Mouse (Mus musculus): ENCODE data around the gene Cyb5d1. TPM values are rescaled to one million over a fixed set of nuclear protein-coding genes. Genes with fewer than 3 reads are reported as not detected.

Cyb5d1 gene
- polyA plus RNA-seq, 1 experiment, result 40.2 TPM

DNA sequence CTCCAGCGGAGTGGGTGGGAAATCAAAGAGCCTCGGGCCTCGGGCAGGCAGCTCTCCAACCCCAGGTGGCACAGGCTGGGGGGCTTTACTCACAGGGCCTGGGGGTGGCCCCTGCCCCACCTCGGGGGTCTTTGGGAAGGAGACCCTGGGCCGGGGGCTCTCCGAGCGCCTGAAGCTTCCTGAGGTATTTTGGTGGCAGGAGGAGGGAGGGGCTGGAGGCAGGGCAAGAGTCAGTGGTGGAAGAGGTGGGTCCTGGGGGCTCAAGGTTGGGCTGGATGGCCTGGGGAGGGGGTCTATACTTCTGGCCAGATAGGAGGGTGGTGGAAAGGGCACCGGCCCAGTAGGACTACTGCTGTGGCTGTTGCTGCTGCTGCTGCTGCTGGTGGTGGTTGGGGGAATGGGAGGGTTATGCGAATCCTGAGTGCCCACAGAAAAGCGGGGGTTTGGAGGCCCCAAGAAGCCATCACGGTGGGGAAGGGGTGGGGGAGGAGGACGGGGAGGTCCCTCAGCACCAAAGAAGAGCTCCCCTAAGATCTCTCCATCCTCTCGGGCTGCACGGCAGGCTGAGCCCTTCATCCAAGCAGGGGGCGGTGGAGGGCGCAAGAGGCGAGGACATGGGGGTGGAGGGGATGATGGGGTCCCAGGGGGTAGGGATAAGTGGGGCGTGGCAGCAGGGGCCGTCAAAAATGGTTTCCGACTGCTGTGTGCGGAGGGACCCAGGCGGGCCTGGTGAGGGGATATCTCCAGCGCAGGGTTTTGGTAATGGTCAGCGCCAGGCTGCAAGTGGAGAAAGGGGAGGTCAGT is 10.2 kb upstream of the Cyb5d1 start:
- TF ChIP-seq CTCF (IDR thresholded peaks at IDR 0.05; ENCODE audit: borderline replicate concordance, insufficient read depth, low read depth, low read length) (no peak), POLR2A (IDR thresholded peaks at IDR 0.05; ENCODE audit: borderline replicate concordance, insufficient read depth, low read length) (no peak)

DNA sequence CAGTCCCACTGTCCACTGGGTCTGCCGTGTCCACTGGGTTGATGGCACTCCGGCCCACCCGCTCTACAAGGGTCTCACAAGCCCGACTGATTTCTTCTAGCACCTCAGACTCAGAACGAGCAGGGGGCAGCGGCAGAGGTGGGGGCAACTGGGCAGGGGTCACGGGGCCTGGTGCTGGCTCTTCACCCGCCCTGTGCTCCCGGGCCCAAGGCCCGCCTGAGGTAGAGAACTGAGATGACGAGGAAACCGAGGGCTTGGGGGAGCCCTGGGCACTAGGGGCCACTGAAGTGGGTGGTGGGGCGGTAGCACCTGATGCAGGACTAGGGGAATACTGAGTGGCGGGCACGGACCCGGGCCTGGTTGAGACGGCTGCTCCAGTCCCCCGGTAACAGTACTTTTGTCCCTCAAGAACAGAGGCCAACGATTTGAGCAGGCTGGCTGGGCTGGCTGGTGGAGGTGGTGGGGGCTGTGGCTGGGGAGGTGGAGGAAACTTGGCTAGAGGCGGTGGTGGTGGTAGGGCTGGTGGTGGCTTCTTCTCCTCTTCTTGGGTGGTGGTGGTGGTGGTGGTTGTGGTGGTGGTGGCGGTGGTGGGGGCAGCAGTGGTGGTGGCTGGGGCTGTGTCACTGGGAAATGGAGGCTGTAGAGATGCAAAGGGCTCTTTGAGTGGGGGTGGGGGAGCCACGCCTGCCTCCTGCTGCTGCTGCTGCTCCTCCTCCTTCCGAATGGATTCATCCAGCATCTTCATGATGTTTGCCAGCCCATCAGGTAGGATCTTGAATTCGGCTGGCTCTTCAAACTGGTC is 9.4 kb upstream of the Cyb5d1 start:
- WGBS, result 81% methylated on average over 24 of the region's 24 CpGs
- Histone ChIP-seq H3K27ac (ENCODE audit: insufficient read depth, low read length) (no peak overlapping the region), H3K27me3 (ENCODE audit: control insufficient read depth, insufficient read depth, low read length) (no peaks in the 10 kb centered on the region), H3K4me1 (ENCODE audit: control insufficient read depth, insufficient read depth, low read length) (peaks cover 13% of the 10 kb centered on the region; the same call in 1 of the 2 replicates), H3K4me3 (replicated peaks; ENCODE audit: insufficient read depth, low read depth, low read length) (no peak overlapping the region)
- TF ChIP-seq POLR2A (IDR thresholded peaks at IDR 0.05; ENCODE audit: borderline replicate concordance, insufficient read depth, low read length), result no peak
- no peak for TF ChIP-seq CTCF (IDR thresholded peaks at IDR 0.05; ENCODE audit: borderline replicate concordance, insufficient read depth, low read depth, low read length)
- peak; percentile 13 to 22 for DNase-seq

More for the DNA sequence above, 10.2 kb upstream of the Cyb5d1 start:
- Histone ChIP-seq H3K4me1 (ENCODE audit: control insufficient read depth, insufficient read depth, low read length) (peaks cover 13% of the 10 kb centered on the region; the same call in 1 of the 2 replicates), H3K27ac (ENCODE audit: insufficient read depth, low read length) (no peak overlapping the region), H3K4me3 (replicated peaks; ENCODE audit: insufficient read depth, low read depth, low read length) (no peak overlapping the region), H3K27me3 (ENCODE audit: control insufficient read depth, insufficient read depth, low read length) (no peaks in the 10 kb centered on the region)
- DNase-seq, result peak; percentile 15 to 18
- 83% methylated on average over 24 of the region's 24 CpGs for WGBS

DNA sequence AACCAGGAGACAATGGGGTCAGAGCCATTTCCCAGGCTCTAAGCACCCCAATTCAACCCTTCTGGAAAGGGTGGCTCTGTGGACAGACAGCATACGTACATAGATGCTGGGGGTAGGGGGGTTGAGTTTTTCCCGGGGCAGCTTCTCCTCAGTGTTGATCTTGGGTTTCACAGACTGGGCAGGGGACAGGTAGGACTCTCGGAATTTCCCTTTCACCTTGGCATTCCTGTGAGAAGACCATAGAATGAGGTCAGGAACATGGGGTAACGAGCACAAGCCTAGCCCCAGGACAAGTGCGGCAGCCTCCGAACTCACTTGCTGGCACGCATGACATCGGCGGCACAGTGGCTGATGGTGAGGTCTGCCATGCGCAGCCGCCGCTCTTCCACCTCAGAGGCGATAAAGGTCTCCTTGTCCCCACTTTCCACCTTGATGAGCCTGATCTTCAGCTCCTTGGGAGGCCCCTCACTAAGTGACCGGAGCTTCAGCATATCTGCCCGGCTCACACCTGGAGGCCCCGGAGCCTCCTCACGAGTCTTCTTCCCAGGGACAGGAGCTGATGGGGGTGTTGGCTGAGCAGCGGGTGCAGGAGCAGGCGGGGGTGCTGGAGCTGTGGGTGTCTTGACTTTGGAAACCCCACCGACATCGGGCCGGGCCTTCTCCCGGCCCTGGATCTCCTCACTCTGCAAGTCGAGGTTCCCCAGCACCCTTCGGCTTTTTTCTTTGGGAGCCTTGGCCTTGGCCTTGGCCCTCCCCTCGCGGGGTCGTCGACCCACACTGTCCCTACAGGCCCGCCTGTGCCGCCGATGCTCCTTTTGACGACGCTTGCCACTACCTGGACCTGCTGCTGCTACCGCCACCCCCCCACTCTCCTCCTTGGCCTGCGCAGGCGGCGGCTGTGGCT is 8.5 kb upstream of the Cyb5d1 start:
- H3K27ac ChIP-seq (ENCODE audit: insufficient read depth, low read length), result no peak overlapping the region
- DNase-seq, result peak; percentile 28 to 29
- H3K4me1 ChIP-seq (ENCODE audit: control insufficient read depth, insufficient read depth, low read length), result peaks cover 13% of the 10 kb centered on the region; the same call in 1 of the 2 replicates
- H3K4me3 ChIP-seq (replicated peaks; ENCODE audit: insufficient read depth, low read depth, low read length), result no peak overlapping the region
- TF ChIP-seq CTCF (IDR thresholded peaks at IDR 0.05; ENCODE audit: borderline replicate concordance, insufficient read depth, low read depth, low read length) (no peak), POLR2A (IDR thresholded peaks at IDR 0.05; ENCODE audit: borderline replicate concordance, insufficient read depth, low read length) (no peak)
- H3K27me3 ChIP-seq (ENCODE audit: control insufficient read depth, insufficient read depth, low read length), result no peaks in the 10 kb centered on the region
- WGBS, result 80% methylated on average over 36 of the region's 38 CpGs

DNA sequence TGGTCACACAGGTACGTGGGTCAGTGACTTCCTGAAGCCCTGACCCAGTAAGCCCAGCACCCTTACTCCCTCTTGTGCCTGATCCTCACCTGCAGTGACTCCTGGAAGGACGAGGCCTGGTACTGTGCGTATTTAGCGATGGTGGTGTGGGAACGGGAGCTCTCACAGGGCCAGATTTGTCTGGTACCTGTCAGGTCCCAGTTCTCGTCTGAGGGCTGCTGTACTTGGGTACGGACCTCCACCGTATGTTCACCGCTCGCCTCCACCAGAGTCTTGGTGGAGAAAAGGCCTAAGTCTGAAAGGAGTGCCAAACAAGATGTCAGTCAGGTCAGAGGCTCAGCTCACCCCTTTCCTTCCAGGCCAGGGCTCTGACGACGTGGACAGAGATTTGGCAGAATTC is 6.6 kb upstream of the Cyb5d1 start:
- Histone ChIP-seq H3K4me3 (replicated peaks; ENCODE audit: insufficient read depth, low read depth, low read length) (no peak overlapping the region), H3K27me3 (ENCODE audit: control insufficient read depth, insufficient read depth, low read length) (no peaks in the 10 kb centered on the region), H3K4me1 (ENCODE audit: control insufficient read depth, insufficient read depth, low read length) (peaks cover 9% of the 10 kb centered on the region; the same call in 1 of the 2 replicates), H3K27ac (ENCODE audit: insufficient read depth, low read length) (no peak overlapping the region)
- no peak for TF ChIP-seq POLR2A (IDR thresholded peaks at IDR 0.05; ENCODE audit: borderline replicate concordance, insufficient read depth, low read length)
- no peak for TF ChIP-seq CTCF (IDR thresholded peaks at IDR 0.05; ENCODE audit: borderline replicate concordance, insufficient read depth, low read depth, low read length)
- 77% methylated on average over 12 of the region's 12 CpGs for WGBS
- DNase-seq, result peak in 1 of 2 experiments; percentile 22

DNA sequence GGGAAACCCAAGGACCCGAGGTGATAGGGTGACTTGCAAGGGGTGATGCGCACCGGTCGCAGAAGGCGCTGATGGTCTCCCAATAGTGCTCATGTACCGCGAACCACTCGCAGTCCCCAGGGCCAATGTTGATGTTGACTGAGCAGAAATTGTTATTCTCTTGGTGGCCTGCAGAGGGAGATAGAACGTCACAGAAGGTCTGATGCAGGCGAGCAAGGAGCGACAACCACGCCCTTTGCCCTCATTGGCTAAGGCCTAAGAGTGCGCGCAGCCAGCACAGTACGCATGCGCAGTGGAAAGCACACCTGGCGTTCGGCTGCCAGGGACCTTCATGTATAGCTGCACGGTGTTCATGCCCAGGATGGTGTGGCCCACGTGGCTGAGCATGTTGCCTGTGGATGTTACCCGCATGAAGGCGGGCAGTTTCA is 5.8 kb upstream of the Cyb5d1 start:
- Histone ChIP-seq H3K4me1 (ENCODE audit: control insufficient read depth, insufficient read depth, low read length) (peaks cover 13% of the 10 kb centered on the region; the same call in 1 of the 2 replicates), H3K4me3 (replicated peaks; ENCODE audit: insufficient read depth, low read depth, low read length) (peak overlapping the region; percentile 4), H3K27me3 (ENCODE audit: control insufficient read depth, insufficient read depth, low read length) (no peaks in the 10 kb centered on the region), H3K27ac (ENCODE audit: insufficient read depth, low read length) (no peak overlapping the region)
- WGBS, result 8% methylated on average over 22 of the region's 22 CpGs
- TF ChIP-seq CTCF (IDR thresholded peaks at IDR 0.05; ENCODE audit: borderline replicate concordance, insufficient read depth, low read depth, low read length), result peak; percentile 98
- TF ChIP-seq POLR2A (IDR thresholded peaks at IDR 0.05; ENCODE audit: borderline replicate concordance, insufficient read depth, low read length), result peak; percentile 88
- peak; percentile 93 to 96 for DNase-seq

DNA sequence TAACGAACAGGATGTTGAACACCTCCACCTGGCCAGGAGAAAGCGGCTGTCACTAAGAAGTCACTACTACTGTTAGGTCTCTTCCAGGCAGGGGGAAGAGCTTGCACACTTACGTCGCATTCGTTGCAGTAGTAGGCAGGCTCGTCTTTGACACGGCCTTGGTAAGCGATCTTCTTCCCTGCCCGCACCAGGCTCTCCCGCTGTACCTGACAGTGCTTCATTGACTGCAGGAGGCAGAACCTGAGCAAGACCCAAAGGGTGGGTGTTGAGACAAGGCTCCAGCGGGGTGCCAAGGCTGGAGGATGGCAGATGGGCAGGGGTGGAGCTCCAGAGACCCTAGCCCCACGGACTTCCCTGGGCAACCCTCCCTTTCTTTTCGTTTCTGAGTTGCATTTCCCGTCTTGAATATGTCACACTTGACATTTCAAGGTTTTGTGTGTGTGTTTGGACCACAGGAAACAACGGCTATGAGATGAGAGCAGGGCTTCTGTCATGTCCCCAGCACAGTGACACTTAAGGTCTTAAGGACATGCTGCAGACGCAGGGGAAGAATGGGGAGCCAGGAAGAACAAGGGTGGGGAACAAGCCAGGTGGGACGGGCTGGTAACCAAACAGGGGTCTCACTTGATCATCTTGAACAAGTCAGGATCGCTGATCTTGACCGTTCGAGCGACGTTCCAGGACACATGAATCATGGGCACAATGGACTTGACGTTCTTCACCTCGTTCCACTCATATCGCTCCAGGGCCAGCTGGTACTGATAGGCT is 4.8 kb upstream of the Cyb5d1 start:
- 79% methylated on average over 25 of the region's 25 CpGs for WGBS
- Histone ChIP-seq H3K4me1 (ENCODE audit: control insufficient read depth, insufficient read depth, low read length) (peaks cover 13% of the 10 kb centered on the region; the same call in 1 of the 2 replicates), H3K4me3 (replicated peaks; ENCODE audit: insufficient read depth, low read depth, low read length) (no peak overlapping the region), H3K27ac (ENCODE audit: insufficient read depth, low read length) (no peak overlapping the region), H3K27me3 (ENCODE audit: control insufficient read depth, insufficient read depth, low read length) (no peaks in the 10 kb centered on the region)
- peak; percentile 28 to 46 for DNase-seq
- TF ChIP-seq CTCF (IDR thresholded peaks at IDR 0.05; ENCODE audit: borderline replicate concordance, insufficient read depth, low read depth, low read length) (no peak), POLR2A (IDR thresholded peaks at IDR 0.05; ENCODE audit: borderline replicate concordance, insufficient read depth, low read length) (no peak)
